Mouse (Mus musculus) adrenal gland, postnatal 14 days (tissue): Measurements from ENCODE around the gene C1ql4. TPM values are rescaled to one million over a fixed set of nuclear protein-coding genes. Genes with fewer than 3 reads are reported as not detected.

Experiments
- DNase-seq: peaks from one replicate; pipeline ENCODE4 v3.0.0; 2021; ENCODE audit warnings: mixed read lengths
- long read RNA-seq, 2 experiments: library from polyadenylated mRNA; stranded (forward); transcript quantifications; one replicate each; pipeline ENCODE4 v2.0.0; 2021
- total RNA-seq: library from RNA; stranded (reverse); gene quantifications from 2 replicates; pipeline ENCODE4 v1.2.3, GENCODE M21; 2021

The C1ql4 gene
- total RNA-seq = not detected in 2 replicates
- long read RNA-seq, experiment 1 = 0 reads
- long read RNA-seq, experiment 2 = 0 reads

DNA sequence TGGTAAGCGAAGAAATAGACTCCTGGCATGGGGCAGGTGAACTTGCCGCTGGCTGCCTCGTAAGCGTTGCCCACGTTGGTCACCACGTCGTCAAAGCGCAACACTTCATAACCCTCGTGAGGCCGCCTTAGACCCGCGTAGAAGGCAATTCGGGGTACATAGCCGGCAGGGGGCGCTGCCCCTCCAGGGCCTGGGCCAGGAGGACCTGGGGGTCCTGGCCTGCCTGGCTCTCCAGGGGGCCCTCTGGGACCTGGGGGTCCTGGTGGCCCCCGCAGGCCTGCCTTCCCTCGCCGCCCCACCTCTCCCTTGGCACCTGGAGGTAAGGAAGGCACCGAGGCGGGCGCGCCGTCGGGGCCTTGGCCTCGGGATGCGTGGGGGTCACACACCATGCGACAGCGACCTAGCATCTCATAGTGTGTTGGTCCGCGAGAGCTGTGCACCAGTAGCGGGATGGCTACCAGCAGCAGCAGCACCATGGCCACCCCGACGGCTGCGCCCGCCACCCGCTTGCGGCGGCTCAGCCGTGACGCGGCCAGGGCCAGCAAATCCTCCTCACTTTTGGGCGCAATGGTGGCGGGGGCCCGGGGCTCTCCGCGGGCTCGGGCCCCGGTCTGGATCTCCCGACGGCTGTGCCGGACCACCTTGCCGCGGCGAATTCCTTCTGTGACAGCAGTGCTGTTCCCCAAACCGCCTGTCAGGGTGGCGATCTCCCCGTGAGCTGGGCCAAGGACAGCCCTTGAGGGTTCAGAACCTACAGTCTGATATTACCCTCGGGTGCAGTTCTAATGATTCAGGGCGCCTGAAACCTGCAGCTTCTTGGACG is at the start of gene C1ql4:
Gene C1ql4 (minus strand): TSS at position 565 of the 823 bp plus-strand sequence.
- DNase-seq = peak; percentile 68

DNA sequence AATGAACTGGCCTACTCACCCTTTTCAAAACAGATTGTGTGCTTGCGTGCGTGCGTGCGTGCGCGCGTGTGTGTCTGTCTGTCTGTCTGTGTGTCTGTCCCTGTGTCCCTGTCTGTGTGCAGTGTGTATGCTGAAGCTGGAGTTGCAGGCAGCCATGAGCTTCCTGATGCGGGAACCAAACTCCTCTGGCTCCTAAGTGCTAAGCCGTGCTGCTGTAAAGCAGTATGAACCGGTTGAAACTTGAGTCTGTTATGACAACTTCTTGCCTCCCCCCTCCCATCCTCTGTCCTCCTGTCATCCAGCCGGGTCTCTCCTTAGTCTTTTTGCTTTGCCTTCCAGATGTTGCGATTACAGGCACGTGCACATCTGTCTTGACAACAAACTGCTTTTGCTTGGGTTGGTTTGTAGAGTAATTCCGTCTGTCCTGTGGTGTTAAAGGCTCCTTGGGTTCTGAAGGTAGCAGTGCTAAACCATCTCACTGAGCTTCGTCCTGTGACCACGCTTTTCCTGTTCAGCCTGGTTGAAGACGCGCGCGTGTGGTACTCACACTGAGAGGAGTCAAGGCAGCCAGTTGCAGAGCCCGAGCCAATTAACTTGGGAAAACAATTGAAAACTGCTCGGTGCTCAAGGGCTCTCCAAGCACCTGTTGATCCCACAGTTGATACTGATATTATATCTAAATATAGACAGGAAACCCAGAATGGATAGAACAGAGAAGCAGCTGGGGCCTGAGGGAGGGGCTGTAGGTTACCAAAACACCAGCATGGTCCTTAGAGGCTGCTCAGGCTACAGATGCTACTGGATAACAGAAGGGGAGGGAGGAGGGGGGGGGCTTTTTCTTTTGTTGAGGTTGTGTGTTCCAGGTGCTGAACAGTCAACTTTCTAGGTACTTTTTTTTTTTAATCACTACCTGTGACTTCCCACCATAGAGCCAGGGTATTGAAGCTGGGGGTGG is 42.6 kb upstream of the C1ql4 start:
- no peak for DNase-seq

DNA sequence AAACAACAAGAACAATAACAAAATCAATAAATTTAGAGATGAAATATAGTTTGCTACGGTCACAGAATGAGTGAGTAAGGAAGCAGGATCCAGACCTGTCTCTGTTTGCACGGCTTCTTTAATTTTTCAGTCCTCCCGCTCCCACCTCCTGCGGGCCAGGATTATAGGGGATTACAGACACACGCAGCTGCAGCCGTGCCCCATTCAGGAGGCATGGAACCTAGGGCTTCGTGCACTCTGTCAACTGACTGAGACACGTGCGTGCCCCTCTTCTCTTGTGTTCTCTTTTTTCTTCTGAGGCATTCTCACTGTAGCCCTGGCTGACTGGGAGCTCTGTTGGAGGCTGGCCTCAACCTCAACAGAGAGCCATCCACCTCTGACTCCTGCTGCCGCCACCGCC is 41.8 kb upstream of the C1ql4 start:
- DNase-seq = no peak

DNA sequence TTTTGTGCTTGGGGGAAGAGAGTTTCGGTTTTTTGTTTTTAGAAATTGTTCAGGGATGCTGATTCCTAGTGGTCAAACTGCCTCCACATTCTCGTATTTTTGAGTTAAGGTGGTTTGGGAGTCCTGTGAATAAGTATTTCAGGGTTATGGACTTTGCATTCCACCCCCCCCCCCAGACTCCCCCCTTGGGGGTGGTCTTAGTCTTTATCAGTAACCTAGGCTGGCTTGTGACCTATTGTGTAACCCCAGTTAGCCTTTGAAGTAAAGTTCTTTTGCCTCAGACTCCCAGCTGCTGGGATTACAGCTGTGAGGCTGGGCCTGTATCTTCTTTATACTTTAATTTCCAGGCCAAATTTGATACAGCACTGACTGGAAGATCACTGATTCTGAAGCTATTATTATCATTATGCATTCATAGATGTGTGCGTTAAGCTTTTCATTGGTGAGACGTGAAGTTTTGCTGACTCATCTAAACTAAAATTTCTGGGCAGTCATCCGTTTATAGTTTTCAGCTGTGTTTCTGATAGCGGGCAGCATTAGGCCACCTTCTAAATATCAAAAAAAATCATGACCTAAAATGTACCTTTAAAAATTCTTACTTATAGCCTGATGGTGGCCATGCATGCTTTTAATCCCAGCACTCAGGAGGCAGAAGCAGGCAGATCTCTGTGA is 40.4 kb upstream of the C1ql4 start:
- no peak for DNase-seq

DNA sequence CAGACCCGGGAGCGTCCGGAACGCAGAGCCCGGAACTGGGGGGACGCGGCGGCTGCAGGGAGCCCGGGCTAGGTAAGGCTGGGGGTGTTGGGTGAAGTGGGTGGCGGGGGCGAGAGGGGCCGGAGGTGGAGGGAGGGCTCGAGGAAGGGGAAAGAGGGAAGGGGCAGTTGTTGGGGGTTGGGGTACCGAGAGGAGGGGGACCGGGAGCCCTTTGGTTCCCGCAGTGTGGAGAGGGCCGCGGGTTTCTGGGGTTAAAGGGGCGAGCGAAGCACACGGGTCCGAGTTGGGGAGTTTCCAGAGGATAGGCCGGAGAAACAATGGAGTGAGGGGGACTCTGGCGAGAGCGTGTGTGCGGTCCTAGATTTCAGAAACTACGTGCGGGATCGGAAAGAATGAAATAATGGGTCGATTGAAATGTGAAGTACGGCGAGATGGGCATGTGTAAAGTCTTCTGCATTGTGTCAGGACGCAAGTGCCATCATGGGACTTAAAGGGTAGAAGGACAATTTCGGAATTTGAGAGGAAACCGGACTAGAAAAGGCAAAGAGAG is 39.3 kb upstream of the C1ql4 start:
- no peak for DNase-seq

DNA sequence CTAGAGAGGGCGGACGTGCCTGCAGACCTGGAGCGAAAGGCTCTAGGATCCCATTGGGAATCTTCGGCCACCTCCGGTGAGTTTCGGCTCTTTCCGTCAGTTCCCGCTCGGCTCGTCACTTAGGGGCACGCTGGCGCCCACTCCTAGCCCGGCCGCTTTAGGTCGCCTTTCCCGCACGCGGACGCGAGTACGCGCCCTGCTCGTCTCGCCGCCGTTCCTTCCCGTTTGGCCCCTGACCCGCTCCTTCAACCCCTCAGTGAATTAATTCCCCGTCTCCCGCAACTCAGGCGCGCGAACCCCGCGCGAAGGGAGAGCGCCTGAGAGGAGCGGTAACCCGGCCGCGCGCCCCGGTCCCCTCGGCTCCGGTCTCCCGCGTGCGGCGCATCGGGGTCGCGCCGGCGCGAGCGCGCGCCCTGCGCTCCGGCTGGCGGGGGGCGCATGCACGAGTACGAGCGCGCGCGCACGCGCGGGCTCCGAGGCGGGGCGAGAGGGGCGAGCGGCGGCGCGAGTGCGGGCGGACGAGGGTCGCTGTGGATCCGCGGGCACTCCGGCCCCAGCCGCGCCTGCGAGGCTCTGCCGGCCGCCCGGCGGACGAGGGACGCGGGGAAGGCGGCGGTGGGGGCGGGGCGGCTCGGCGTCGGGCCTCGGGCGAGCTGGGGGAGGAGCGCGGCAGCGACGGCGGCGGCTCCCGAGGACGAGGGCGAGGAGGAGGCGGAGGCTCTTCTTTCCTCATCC is 38.6 kb upstream of the C1ql4 start:
- peak; percentile 91 for DNase-seq

DNA sequence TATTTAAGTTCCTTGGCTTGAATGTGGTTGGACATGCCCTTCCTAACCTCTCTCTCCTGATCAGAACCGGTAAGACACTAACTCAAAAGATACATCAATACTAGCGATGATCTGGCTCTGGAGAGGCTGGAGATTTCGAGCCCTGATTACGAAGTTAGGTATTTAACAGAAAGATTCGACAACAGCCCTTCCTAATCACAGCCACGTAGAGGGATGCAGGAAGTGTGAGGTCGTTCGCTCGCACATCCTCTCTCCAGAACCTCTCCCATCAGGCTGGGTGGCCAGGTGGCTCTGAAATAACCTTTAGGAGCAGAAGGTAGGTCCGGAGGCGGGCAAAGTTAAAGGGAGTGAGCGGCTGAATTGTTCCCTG is 38.1 kb upstream of the C1ql4 start, which contains the start of gene Spats2:
Gene Spats2 (plus strand): TSS at position 206 of the 370 bp plus-strand sequence.
- DNase-seq = no peak

DNA sequence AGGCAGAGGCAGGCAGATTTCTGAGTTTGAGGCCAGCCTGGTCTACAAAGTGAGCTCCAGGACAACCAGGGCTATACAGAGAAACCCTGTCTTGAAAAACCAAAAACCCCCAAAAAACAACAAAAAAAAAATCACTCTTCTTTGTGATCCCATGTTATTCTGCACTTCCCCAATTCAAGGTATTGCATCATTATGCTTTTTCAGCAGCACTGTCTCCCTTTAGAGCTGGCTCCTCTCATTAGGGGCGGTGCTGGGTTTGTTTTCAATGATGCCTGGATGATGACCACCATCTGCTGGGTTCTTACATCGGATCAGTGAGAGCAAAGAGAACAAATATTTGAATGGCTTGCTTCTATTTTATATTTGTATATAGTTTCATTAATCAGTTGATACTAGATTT is 35.0 kb upstream of the C1ql4 start:
- DNase-seq = no peak

DNA sequence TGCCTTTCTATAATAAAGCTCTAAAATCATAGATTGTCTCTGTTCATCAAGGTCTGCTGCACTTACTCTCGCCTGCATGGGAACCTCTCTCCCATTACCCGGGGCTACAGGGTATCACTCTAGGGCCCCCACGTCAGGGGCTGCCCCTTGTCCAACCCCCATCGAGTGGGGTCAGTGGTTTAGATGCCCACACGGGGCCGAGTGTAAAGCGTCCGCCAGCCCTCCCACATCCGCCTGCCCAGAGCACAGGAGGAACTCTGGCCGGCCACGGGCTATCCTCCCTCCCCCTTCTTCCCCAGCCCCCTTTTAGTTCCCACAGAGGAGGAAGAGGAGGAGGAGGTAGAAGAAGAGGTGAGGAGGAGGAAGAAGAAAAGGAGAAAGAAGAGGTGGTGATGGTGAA is 33.2 kb upstream of the C1ql4 start:
- no peak for DNase-seq

DNA sequence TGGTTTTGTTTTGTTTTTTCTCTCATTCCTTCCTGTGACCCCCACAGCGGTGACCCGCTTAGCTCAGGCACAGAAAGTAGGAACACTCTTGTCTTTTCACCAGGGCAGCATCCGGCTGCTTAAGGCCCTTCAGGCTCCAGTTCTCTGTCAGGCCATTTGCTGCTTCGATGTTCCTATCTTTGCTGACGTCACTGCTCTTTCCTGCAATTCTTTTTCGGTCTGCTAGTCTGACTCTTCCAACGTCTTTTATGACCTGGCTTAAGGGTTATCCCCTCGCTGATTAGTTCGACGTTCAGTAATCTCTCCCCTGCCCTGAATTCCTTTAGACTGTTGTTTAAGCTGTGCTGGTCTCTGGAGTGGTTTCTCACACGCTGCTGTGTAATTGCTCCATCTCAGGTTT is 28.9 kb upstream of the C1ql4 start:
- no peak for DNase-seq

DNA sequence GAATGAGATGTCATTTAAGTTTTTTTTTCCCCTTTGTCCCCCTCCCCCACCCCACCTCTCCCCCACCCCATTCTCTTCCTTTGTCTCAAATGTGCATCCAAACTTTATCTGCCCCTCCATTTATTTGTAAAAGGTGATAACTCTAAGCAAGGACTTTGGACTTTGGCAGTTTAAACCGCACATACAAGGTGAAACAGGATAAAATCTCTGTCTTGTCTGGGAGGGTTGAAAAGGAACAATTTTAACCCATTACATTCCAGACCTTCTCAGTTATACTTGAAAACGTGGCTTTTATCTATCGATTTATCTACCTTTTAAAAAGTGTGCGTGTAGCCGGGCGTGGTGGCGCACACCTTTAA is 27.4 kb upstream of the C1ql4 start:
- no peak for DNase-seq

DNA sequence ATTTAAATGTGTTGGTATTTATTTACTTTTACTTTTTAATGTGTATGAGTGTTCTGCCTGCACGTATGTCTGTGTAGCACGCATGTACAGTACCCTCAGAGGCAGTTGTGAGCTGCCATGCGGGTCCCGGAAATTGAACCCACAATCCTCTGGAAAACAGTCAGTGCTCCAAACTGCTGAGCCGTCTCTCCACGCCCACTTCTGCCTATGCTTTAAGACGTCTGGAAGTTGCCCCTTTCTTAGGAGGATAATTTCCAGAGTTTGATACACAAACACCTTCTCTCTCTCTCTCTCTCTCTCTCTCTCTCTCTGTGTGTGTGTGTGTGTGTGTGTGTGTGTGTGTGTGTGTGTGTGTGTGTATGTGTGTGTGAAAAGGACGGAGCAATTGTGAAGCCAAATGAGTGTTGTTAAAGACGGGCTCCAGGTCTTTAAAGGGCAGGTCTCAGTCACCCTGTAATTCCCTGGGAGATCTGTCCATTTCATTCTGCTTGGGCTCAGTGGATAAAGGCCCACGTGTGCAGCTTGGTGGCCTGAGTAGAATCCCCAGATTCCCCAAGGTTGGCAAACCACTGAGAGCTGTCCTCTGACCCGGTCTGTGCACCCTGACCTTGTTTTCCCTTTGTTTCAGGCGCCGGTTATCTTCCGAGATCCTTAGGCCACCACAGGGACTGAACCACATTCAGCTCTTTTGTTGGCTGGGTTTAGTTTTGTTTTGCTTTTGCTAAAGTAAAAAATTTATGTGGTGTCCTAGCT is 26.9 kb upstream of the C1ql4 start:
- DNase-seq = no peak

DNA sequence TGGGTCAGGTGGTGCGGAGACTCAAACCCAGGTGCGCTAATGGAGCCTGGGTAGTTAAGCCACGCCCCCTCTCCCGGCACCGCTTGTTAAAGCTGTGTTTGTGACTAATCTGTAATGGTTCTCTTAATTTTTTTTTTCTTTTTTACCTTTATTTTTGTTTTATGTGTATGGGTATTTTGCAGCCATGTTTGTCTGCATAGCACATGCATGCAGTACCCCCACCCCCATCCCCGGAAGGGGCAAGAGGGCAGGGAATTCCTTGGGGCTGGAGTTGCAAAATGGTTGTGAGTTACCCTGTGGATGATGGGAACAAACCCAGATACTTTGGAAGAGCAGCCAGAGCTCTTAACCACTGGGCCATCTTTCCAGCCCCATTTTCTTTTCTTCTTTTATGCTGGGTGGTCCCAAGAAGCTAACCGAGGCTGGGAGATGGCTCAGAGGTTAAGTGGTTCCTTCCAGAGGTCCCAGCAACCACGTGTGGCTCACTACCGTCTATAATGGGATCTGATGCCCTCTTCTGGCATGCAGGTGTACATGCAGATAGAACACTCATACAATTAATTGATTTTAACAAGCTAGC is 25.9 kb upstream of the C1ql4 start:
- DNase-seq = peak; percentile 48

DNA sequence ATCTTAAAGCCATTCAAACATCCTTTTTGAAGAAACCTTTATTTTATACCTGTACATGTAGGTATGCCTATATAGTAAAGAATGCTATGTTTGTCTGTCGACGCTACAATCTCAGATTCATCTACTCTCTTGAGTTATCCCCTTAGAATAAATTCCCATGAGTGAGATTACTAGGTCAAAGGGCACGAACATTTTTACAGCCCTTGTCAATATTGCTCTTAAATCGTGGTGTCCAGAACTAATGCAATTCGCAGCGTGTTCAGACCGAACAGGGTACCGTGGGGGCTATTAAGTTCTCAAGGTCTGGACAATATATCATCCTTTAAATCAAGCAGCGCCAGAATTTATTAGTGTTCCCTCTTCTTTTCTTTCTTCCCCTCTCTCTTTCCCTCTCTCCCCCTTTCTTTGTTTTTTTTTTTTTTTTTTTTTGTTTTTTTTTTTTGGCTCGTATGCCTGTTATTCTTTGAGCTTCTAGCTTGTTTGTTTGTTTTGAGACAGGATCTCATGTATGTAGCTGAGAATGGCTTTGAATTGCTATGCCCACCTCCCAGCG is 25.3 kb upstream of the C1ql4 start:
- no peak for DNase-seq

DNA sequence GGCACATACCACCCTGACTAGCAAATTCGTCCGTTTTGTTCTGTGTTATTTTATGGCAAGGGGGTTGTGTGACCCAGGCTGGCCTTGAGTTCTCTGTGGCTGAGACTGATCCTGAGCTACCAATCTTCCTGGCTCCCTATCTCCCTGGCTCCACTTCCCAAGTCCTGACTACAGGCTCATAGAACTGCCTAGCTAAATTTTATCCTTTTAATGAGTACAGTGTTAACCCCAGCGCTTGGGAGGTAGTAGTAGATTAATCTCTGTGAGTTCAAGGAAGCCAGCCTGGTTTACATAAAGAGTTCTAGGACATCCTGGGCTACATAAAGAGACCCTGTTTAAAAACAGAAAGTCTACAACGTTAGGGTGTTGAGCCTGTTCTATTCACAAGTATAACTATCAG is 24.2 kb upstream of the C1ql4 start:
- no peak for DNase-seq

DNA sequence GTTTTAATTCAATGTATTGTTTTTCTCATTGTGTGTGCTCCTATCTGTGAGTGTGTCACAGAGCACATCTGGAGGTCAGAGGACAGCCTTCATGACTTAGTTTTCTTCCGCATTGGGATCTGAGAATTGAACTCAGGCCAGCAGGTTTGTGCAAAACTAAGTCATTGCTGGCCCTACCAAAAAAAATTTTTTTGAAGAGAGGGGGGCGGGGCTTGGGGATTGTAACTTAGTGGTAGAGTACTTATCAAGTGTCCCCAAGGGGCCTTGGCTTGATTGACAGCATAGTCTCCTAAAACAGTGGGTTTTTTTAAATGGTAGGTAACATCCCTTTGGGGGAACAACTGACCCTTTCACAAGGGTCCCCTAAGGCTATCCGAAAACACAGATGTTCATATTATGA is 23.5 kb upstream of the C1ql4 start:
- peak; percentile 28 for DNase-seq

DNA sequence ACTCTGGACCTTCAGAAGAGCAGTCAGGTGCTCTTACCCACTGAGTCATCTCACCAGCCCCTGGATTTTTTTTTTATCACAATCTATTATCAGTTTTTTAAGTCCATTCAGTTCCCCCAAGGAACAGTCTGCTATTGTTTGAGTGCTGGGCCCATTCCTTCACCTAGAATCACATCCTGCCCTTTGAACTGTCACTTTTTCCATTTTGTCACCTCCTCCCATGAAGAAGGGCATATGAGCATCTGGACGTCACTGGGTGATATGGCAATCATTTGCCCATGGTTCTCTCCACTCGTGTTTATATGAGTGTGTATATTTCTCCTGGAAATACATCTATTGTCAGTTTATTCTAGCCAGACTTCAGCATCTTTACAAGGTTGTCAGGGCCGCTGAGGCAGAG is 20.2 kb upstream of the C1ql4 start:
- DNase-seq = no peak

DNA sequence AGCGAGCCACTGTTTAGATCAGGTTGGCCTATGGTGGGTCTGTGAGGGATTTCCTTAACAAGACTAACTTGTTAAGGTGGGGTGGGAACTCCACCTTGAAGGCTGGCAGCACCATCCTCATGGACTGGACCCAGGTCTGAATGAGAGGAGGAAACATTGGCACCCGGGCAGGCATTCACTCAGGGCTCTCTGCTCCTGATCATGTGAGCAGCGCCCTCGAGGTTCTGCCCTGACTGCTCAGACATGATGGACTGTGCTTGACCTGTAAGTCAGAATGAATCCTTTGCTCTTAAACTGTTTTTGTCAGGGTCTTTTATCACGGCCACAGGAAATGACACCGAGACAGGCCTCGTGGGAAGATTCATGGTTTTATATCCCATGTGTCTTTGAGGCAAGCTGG is 17.6 kb upstream of the C1ql4 start:
- peak; percentile 36 for DNase-seq

DNA sequence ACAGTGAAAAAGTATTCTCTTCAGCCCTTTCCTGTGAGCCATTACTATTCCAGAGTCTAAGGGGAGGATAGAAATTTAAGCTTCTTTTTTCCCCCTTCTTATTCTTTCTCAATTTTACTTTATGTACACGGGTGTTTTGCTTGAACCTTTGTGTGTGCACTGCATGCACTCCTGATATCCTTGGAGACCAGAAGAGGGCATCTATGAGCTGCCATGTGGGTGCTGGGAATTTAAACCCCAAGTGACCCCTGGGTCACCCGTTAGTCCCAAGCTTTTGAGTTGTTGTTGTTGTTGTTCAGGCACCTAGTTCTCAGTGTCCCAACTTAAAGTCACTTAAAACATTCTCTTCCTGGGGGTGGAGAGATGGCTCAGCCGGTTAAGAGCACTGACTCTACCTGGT is 12.4 kb upstream of the C1ql4 start:
- DNase-seq = no peak

DNA sequence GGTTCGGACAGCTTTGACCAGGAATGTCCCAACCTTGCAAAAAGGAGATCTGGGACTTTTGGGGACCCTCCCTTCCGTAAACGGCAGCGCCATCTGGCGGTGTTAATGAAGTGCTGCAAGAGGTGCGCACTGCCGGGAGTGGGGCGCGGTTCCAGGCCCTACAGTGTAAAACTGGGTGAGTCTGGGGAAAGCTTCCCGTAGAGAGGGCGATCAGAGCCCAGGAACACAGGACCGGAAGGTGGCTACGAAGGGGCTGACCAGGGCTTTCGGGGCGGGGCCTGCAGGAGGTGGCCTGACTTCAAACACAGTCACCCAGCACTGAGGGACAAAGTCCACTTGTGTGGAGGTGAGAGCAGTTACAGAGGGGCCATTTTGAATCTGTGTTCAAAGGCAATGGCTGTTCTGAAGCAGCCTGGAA is 11.5 kb upstream of the C1ql4 start:
- DNase-seq = peak; percentile 82
